Mouse (Mus musculus): ENCODE data around the gene Kdm4a.

DNA sequence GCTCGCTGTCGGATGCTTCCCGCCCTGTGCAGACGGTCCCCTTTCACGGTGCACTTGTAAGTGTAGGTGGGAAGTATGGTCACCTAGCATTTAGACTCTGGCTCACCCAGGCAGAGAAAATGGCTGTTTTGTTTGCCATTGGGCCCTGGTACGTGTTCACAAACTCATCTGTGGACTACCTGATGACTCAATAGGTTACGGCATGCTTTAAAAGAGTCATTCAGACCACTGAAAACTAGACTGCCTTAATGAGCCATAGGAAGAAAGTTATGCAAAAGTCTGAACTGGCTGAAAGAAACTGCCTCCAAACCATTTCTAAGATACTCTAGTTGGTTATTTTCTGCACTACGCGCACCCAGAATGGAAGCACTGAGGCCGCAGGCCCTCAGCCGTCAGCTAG, 63.7 kb downstream of the Kdm4a start:
- TF ChIP-seq POLR2A (IDR thresholded peaks at IDR 0.05; ENCODE audit: low read depth, low read length) (no peak), CTCF (IDR thresholded peaks at IDR 0.05; ENCODE audit: borderline replicate concordance, insufficient read depth, low read length) (no peak)
